Mouse (Mus musculus): ENCODE results near the gene Fam221b. TPM values are rescaled to one million over a fixed set of nuclear protein-coding genes. Genes with fewer than 3 reads are reported as not detected.

Gene Fam221b
- polyA plus RNA-seq, 1 experiment = 0.09 TPM

DNA sequence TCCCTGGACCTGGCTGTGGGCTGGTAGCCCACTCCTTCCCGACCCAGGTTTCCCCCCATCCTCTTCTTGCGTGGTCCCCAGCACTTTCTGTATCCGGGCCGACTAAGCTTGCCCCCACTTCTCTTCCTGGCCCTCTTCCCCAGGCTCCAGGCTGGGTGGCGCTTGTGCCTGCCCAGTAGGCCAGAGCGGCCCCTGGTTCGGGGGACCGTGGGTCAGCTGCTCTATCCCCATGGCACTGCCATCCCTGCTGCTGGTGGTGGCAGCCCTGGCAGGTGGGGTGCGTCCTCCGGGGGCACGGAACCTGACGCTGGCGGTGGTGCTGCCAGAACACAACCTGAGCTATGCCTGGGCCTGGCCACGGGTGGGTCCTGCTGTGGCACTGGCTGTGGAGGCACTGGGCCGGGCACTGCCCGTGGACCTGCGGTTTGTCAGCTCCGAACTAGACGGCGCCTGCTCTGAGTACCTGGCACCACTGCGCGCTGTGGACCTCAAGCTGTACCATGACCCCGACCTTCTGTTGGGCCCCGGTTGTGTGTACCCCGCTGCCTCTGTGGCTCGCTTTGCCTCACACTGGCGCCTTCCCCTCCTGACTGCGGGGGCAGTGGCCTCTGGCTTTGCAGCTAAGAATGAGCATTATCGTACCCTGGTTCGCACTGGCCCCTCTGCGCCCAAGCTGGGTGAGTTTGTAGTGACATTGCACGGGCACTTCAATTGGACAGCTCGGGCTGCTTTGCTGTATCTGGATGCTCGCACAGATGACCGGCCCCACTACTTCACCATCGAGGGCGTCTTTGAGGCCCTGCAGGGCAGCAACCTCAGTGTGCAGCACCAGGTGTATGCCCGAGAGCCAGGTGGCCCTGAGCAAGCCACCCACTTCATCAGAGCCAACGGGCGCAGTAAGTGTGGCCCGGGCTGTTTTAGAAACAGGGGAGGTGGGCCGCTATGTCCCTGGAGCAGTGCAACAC, 36.7 kb downstream of the Fam221b start:
- TF ChIP-seq CTCF (conservative IDR thresholded peaks at IDR 0.05; ENCODE audit: insufficient read depth, insufficient read length, low read depth, low read length) (no peak), POLR2A (IDR thresholded peaks at IDR 0.05; ENCODE audit: low read depth, low read length) (no peak)
- Histone ChIP-seq H3K4me1 (ENCODE audit: control insufficient read depth, insufficient read depth, low read length) (no peaks in the 10 kb centered on the region; the same call in 1 of the 2 replicates), H3K4me3 (ENCODE audit: insufficient read depth, low read depth, low read length) (peak overlapping the region; percentile 59), H3K27ac (ENCODE audit: insufficient read depth, low read depth, low read length) (no peak overlapping the region), H3K36me3 (ENCODE audit: control insufficient read depth, insufficient read depth, low read length) (no peaks in the 10 kb centered on the region), H3K27me3 (replicated peaks; ENCODE audit: control insufficient read depth, insufficient read depth, low read length) (no peaks in the 10 kb centered on the region)
- peak; percentile 16 for DNase-seq
- WGBS = 67% methylated on average over 42 of the region's 42 CpGs

DNA sequence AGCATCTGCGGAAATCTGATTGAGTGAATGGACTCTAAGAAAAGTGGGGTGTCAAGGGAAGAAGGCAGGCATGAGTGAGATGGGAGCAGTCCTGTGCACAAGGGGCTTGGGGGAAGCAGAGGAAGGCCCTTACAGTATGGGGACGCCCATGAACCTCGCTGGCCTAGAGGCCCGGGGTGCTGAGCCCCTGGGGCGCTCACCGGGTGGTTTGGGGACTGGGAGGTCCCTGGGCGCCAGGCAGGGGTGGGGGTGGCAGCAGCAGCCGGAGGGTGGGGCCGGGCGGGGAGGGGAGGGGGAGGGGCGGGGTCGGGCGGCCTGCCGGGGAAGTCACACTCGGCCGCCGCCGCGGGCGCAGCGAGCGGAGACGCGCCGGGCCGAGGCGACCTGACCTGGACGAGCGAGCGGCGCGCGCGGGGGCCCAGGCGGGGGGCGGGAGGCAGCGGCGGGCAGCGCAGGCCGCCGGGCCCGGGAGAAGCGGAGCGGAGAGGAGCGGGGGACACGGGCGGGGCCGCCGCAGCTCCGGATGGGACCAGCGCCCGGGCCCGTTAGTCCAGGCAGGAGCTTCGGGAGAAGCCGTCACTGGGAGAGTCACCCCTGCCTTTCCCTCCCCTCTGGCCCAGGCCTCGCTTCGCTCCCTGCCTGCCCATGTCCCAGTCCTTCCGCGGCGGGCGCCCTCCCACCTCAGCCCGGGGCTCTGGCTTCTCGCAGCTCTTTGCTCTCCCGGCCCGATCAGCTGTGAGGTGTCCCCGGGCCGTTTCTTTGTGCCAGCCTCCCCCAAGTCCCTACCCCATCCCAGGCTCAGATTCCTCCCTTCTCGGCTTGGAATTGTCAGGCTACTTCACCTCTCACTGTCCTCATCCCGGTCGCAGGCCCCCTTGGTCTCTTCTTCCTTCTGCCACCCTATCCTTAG, 37.6 kb downstream of the Fam221b start, which contains the start of gene Npr2:
Npr2 (plus strand) TSS at position 890 of the 910 bp plus-strand sequence.
- Histone ChIP-seq H3K27ac (ENCODE audit: insufficient read depth, low read depth, low read length) (no peak within 1 kb of the TSS; the same call in 1 of the 2 replicates), H3K4me3 (ENCODE audit: insufficient read depth, low read depth, low read length) (peak within 1 kb of the TSS; percentile 59), H3K27me3 (replicated peaks; ENCODE audit: control insufficient read depth, insufficient read depth, low read length) (no peaks in the 10 kb centered on the region), H3K36me3 (ENCODE audit: control insufficient read depth, insufficient read depth, low read length) (no peaks in the 10 kb centered on the region), H3K4me1 (ENCODE audit: control insufficient read depth, insufficient read depth, low read length) (no peaks in the 10 kb centered on the region; the same call in 1 of the 2 replicates)
- TF ChIP-seq POLR2A (IDR thresholded peaks at IDR 0.05; ENCODE audit: low read depth, low read length) (no peak), CTCF (conservative IDR thresholded peaks at IDR 0.05; ENCODE audit: insufficient read depth, insufficient read length, low read depth, low read length) (no peak)
- 4% methylated on average over 63 of the region's 70 CpGs for WGBS
- DNase-seq = peak; percentile 58

GRCm38 (mm10) chr4:43630671-43631045, 38.3 kb downstream of the Fam221b start:
- TF ChIP-seq CTCF (conservative IDR thresholded peaks at IDR 0.05; ENCODE audit: insufficient read depth, insufficient read length, low read depth, low read length) (no peak), POLR2A (IDR thresholded peaks at IDR 0.05; ENCODE audit: low read depth, low read length) (no peak)
- Histone ChIP-seq H3K36me3 (ENCODE audit: control insufficient read depth, insufficient read depth, low read length) (no peaks in the 10 kb centered on the region), H3K4me1 (ENCODE audit: control insufficient read depth, insufficient read depth, low read length) (no peaks in the 10 kb centered on the region; the same call in 1 of the 2 replicates), H3K4me3 (ENCODE audit: insufficient read depth, low read depth, low read length) (no peak overlapping the region), H3K27ac (ENCODE audit: insufficient read depth, low read depth, low read length) (no peak overlapping the region), H3K27me3 (replicated peaks; ENCODE audit: control insufficient read depth, insufficient read depth, low read length) (no peaks in the 10 kb centered on the region)
- WGBS = 46% methylated on average over 5 of the region's 5 CpGs
- DNase-seq = no peak

- no peak overlapping the region for H3K27ac ChIP-seq (ENCODE audit: insufficient read depth, low read depth, low read length)
These were observed 38.8 kb downstream of the Fam221b start for GRCm38 (mm10) chr4:43630030-43630581.

GRCm38 (mm10) chr4:43629106-43629817, 39.7 kb downstream of the Fam221b start:
- no peak overlapping the region for H3K27ac ChIP-seq (ENCODE audit: insufficient read depth, low read depth, low read length)
- no peak; the same call in 1 of the 2 replicates for TF ChIP-seq CTCF (conservative IDR thresholded peaks at IDR 0.05; ENCODE audit: insufficient read depth, insufficient read length, low read depth, low read length)
- no peak for TF ChIP-seq POLR2A (IDR thresholded peaks at IDR 0.05; ENCODE audit: low read depth, low read length)
- H3K36me3 ChIP-seq (ENCODE audit: control insufficient read depth, insufficient read depth, low read length) = no peaks in the 10 kb centered on the region
- no peaks in the 10 kb centered on the region; the same call in 1 of the 2 replicates for H3K4me1 ChIP-seq (ENCODE audit: control insufficient read depth, insufficient read depth, low read length)
- peak; percentile 41 for DNase-seq
- 44% methylated on average over 20 of the region's 20 CpGs for WGBS
- no peak overlapping the region for H3K4me3 ChIP-seq (ENCODE audit: insufficient read depth, low read depth, low read length)
- H3K27me3 ChIP-seq (replicated peaks; ENCODE audit: control insufficient read depth, insufficient read depth, low read length) = no peaks in the 10 kb centered on the region

More at GRCm38 (mm10) chr4:43630030-43630581, 38.8 kb downstream of the Fam221b start:
- peak; percentile 78 for TF ChIP-seq CTCF (conservative IDR thresholded peaks at IDR 0.05; ENCODE audit: insufficient read depth, insufficient read length, low read depth, low read length)
- no peak for TF ChIP-seq POLR2A (IDR thresholded peaks at IDR 0.05; ENCODE audit: low read depth, low read length)
- Histone ChIP-seq H3K4me3 (ENCODE audit: insufficient read depth, low read depth, low read length) (no peak overlapping the region), H3K4me1 (ENCODE audit: control insufficient read depth, insufficient read depth, low read length) (no peaks in the 10 kb centered on the region; the same call in 1 of the 2 replicates), H3K36me3 (ENCODE audit: control insufficient read depth, insufficient read depth, low read length) (no peaks in the 10 kb centered on the region), H3K27me3 (replicated peaks; ENCODE audit: control insufficient read depth, insufficient read depth, low read length) (no peaks in the 10 kb centered on the region)
- 2% methylated on average over 5 of the region's 5 CpGs for WGBS
- DNase-seq = peak; percentile 93

GRCm38 (mm10) chr4:43620146-43620778, 48.7 kb downstream of the Fam221b start:
- H3K4me1 ChIP-seq (ENCODE audit: control insufficient read depth, insufficient read depth, low read length) = no peaks in the 10 kb centered on the region
- no peak overlapping the region for H3K27ac ChIP-seq (ENCODE audit: insufficient read depth, low read depth, low read length)
- H3K4me3 ChIP-seq (ENCODE audit: insufficient read depth, low read depth, low read length) = no peak overlapping the region
- no peak for DNase-seq
- no peaks in the 10 kb centered on the region for H3K27me3 ChIP-seq (replicated peaks; ENCODE audit: control insufficient read depth, insufficient read depth, low read length)
- TF ChIP-seq POLR2A (IDR thresholded peaks at IDR 0.05; ENCODE audit: low read depth, low read length) (no peak), CTCF (conservative IDR thresholded peaks at IDR 0.05; ENCODE audit: insufficient read depth, insufficient read length, low read depth, low read length) (no peak)
- WGBS = 81% methylated on average over 4 of the region's 4 CpGs
- H3K36me3 ChIP-seq (ENCODE audit: control insufficient read depth, insufficient read depth, low read length) = no peaks in the 10 kb centered on the region
